Mouse (Mus musculus) kidney, adult 18-20 months (tissue): ENCODE results near the gene Tceal7.
"Not testable (repeated sequence)": the region's sequence is repeated elsewhere in the genome, so short reads cannot be mapped to it uniquely, and the experiment has no call there.

Experiments
- DNase-seq: peaks from one replicate; pipeline ENCODE4 v3.0.0; 2021

The Tceal7 gene

GRCm38 (mm10) chrX:136214729-136215677 lies at the start of gene Tceal7, which contains the start of gene Bex1:
TSS of gene Tceal7 (plus strand) at chrX:136214779.
TSS of gene Bex1 (minus strand) at chrX:136215513.
- not testable (repeated sequence) for DNase-seq

GRCm38 (mm10) chrX:136170625-136171024 lies 44.0 kb upstream of the Tceal7 start:
- DNase-seq, result no peak

- peak; percentile 40 for DNase-seq
Observed at GRCm38 (mm10) chrX:136171189-136172117, 43.1 kb upstream of the Tceal7 start.

GRCm38 (mm10) chrX:136172118-136172551 lies 42.4 kb upstream of the Tceal7 start, which contains the start of gene Tceal8:
TSS of gene Tceal8 (minus strand) at chrX:136172342.
- peak; percentile 77 for DNase-seq

- DNase-seq, result no peak
Observed at GRCm38 (mm10) chrX:136172786-136173185, 41.8 kb upstream of the Tceal7 start.

GRCm38 (mm10) chrX:136180897-136181553 lies 33.6 kb upstream of the Tceal7 start:
- DNase-seq, result no peak

- no peak for DNase-seq
Observed at GRCm38 (mm10) chrX:136183107-136183506, 31.5 kb upstream of the Tceal7 start.

GRCm38 (mm10) chrX:136195193-136195944 lies 19.2 kb upstream of the Tceal7 start:
- no peak for DNase-seq

- DNase-seq, result peak; percentile 57
Observed at GRCm38 (mm10) chrX:136196873-136197272, 17.7 kb upstream of the Tceal7 start.

GRCm38 (mm10) chrX:136203257-136203656 lies 11.3 kb upstream of the Tceal7 start:
- DNase-seq, result no peak

- no peak for DNase-seq
Observed at GRCm38 (mm10) chrX:136203664-136204066, 10.9 kb upstream of the Tceal7 start, which contains the start of gene Tceal5. TSS of gene Tceal5 (minus strand) at chrX:136203876.

- no peak for DNase-seq
Observed at GRCm38 (mm10) chrX:136204406-136204805, 10.2 kb upstream of the Tceal7 start.

GRCm38 (mm10) chrX:136213396-136213795 lies 1.2 kb upstream of the Tceal7 start:
- DNase-seq, result no peak

GRCm38 (mm10) chrX:136216303-136216702 lies 1.7 kb downstream of the Tceal7 start:
- no peak for DNase-seq

- DNase-seq, result no peak
Observed at GRCm38 (mm10) chrX:136223714-136224113, 9.1 kb downstream of the Tceal7 start.

- DNase-seq, result no peak
Observed at GRCm38 (mm10) chrX:136227768-136228167, 13.2 kb downstream of the Tceal7 start.

- peak; percentile 38 for DNase-seq
Observed at GRCm38 (mm10) chrX:136238118-136238517, 23.5 kb downstream of the Tceal7 start.

GRCm38 (mm10) chrX:136243181-136243580 lies 28.6 kb downstream of the Tceal7 start:
- DNase-seq, result no peak

GRCm38 (mm10) chrX:136244574-136245229 lies 30.1 kb downstream of the Tceal7 start, which contains the start of gene Tceal9:
TSS of gene Tceal9 (plus strand) at chrX:136245079.
- DNase-seq, result peak; percentile 72

- DNase-seq, result peak; percentile 29
Observed at GRCm38 (mm10) chrX:136245521-136246071, 31.0 kb downstream of the Tceal7 start.

GRCm38 (mm10) chrX:136248811-136249210 lies 34.2 kb downstream of the Tceal7 start:
- no peak for DNase-seq
